Mouse (Mus musculus): Measurements from ENCODE around the gene Omt2b. TPM values are rescaled to one million over a fixed set of nuclear protein-coding genes. Genes with fewer than 3 reads are reported as not detected.
"Not testable (repeated sequence)": the region's sequence is repeated elsewhere in the genome, so short reads cannot be mapped to it uniquely, and the experiment has no call there.

Gene Omt2b
- total RNA-seq, 1 experiment = not detected

GRCm38 (mm10) chr9:78319499-78319898 is 7.9 kb upstream of the Omt2b start:
- no peaks in the 10 kb centered on the region for H3K4me1 ChIP-seq (ENCODE audit: control insufficient read depth in 2 of 2, insufficient read depth in 2 of 2, low read length in 2 of 2, poor library complexity in 1 of 2)
- H3K9ac ChIP-seq (ENCODE audit: insufficient read depth, low read depth, low read length, poor library complexity, severe bottlenecking) = no peak overlapping the region
- TF ChIP-seq ZC3H11A (IDR thresholded peaks at IDR 0.05; ENCODE audit: borderline replicate concordance, low read depth, low read length) (peak; percentile 69), HCFC1 (IDR thresholded peaks at IDR 0.05; ENCODE audit: borderline replicate concordance, insufficient read depth, low read length) (no peak), CHD2 (IDR thresholded peaks at IDR 0.05; ENCODE audit: low read depth, low read length) (no peak), ZNF384 (IDR thresholded peaks at IDR 0.05; ENCODE audit: low read depth, low read length) (no peak), MAFK (IDR thresholded peaks at IDR 0.05; ENCODE audit: insufficient read depth, low read depth, low read length) (no peak)
- no peaks in the 10 kb centered on the region for H3K9me3 ChIP-seq (ENCODE audit: control insufficient read depth, insufficient read depth, low read depth, low read length)
- H3K36me3 ChIP-seq (ENCODE audit: control insufficient read depth, insufficient read depth, low read length, poor library complexity, severe bottlenecking) = no peaks in the 10 kb centered on the region
- no peak overlapping the region for H3K27ac ChIP-seq (ENCODE audit: insufficient read depth, low read depth, low read length, poor library complexity, severe bottlenecking)
- peak; percentile 29 for DNase-seq (ENCODE audit: low read depth, low spot score)
- no peak overlapping the region for H3K4me3 ChIP-seq (ENCODE audit: insufficient read depth in 1 of 2, low read depth in 1 of 2, low read length in 2 of 2, poor library complexity in 1 of 2, severe bottlenecking in 1 of 2)
- in situ Hi-C loops (cut with MboI; ENCODE audit: low sequenced_read_pairs in 2 of 2, unreplicated experiment in 2 of 2) = no loop called here

GRCm38 (mm10) chr9:78337050-78337449 is 9.7 kb downstream of the Omt2b start:
- H3K4me1 ChIP-seq (ENCODE audit: control insufficient read depth in 2 of 2, insufficient read depth in 2 of 2, low read length in 2 of 2, poor library complexity in 1 of 2); H3K27ac ChIP-seq (ENCODE audit: insufficient read depth, low read depth, low read length, poor library complexity, severe bottlenecking); H3K9me3 ChIP-seq (ENCODE audit: control insufficient read depth, insufficient read depth, low read depth, low read length); H3K36me3 ChIP-seq (ENCODE audit: control insufficient read depth, insufficient read depth, low read length, poor library complexity, severe bottlenecking); in situ Hi-C loops (cut with MboI; ENCODE audit: low sequenced_read_pairs in 2 of 2, unreplicated experiment in 2 of 2); DNase-seq (ENCODE audit: low read depth, low spot score); H3K4me3 ChIP-seq (ENCODE audit: insufficient read depth in 1 of 2, low read depth in 1 of 2, low read length in 2 of 2, poor library complexity in 1 of 2, severe bottlenecking in 1 of 2); H3K9ac ChIP-seq (ENCODE audit: insufficient read depth, low read depth, low read length, poor library complexity, severe bottlenecking): not testable (repeated sequence)

- H3K9me3 ChIP-seq (ENCODE audit: control insufficient read depth, insufficient read depth, low read depth, low read length); H3K36me3 ChIP-seq (ENCODE audit: control insufficient read depth, insufficient read depth, low read length, poor library complexity, severe bottlenecking); H3K9ac ChIP-seq (ENCODE audit: insufficient read depth, low read depth, low read length, poor library complexity, severe bottlenecking); in situ Hi-C loops (cut with MboI; ENCODE audit: low sequenced_read_pairs in 2 of 2, unreplicated experiment in 2 of 2); H3K4me3 ChIP-seq (ENCODE audit: insufficient read depth in 1 of 2, low read depth in 1 of 2, low read length in 2 of 2, poor library complexity in 1 of 2, severe bottlenecking in 1 of 2); H3K4me1 ChIP-seq (ENCODE audit: control insufficient read depth in 2 of 2, insufficient read depth in 2 of 2, low read length in 2 of 2, poor library complexity in 1 of 2); H3K27ac ChIP-seq (ENCODE audit: insufficient read depth, low read depth, low read length, poor library complexity, severe bottlenecking): not testable (repeated sequence)
- TF ChIP-seq ZC3H11A (IDR thresholded peaks at IDR 0.05; ENCODE audit: borderline replicate concordance, low read depth, low read length) = peak; percentile 28; the same call in 1 of the 2 replicates
- peak; percentile 56 for DNase-seq (ENCODE audit: low read depth, low spot score)
Measured at GRCm38 (mm10) chr9:78340324-78340723, 12.9 kb downstream of the Omt2b start.

GRCm38 (mm10) chr9:78342494-78342893 is 15.1 kb downstream of the Omt2b start:
- H3K4me1 ChIP-seq (ENCODE audit: control insufficient read depth in 2 of 2, insufficient read depth in 2 of 2, low read length in 2 of 2, poor library complexity in 1 of 2); H3K9me3 ChIP-seq (ENCODE audit: control insufficient read depth, insufficient read depth, low read depth, low read length); in situ Hi-C loops (cut with MboI; ENCODE audit: low sequenced_read_pairs in 2 of 2, unreplicated experiment in 2 of 2); H3K27ac ChIP-seq (ENCODE audit: insufficient read depth, low read depth, low read length, poor library complexity, severe bottlenecking); H3K4me3 ChIP-seq (ENCODE audit: insufficient read depth in 1 of 2, low read depth in 1 of 2, low read length in 2 of 2, poor library complexity in 1 of 2, severe bottlenecking in 1 of 2); H3K9ac ChIP-seq (ENCODE audit: insufficient read depth, low read depth, low read length, poor library complexity, severe bottlenecking); H3K36me3 ChIP-seq (ENCODE audit: control insufficient read depth, insufficient read depth, low read length, poor library complexity, severe bottlenecking); DNase-seq (ENCODE audit: low read depth, low spot score): not testable (repeated sequence)

- H3K9me3 ChIP-seq (ENCODE audit: control insufficient read depth, insufficient read depth, low read depth, low read length); H3K4me1 ChIP-seq (ENCODE audit: control insufficient read depth in 2 of 2, insufficient read depth in 2 of 2, low read length in 2 of 2, poor library complexity in 1 of 2); H3K36me3 ChIP-seq (ENCODE audit: control insufficient read depth, insufficient read depth, low read length, poor library complexity, severe bottlenecking); H3K4me3 ChIP-seq (ENCODE audit: insufficient read depth in 1 of 2, low read depth in 1 of 2, low read length in 2 of 2, poor library complexity in 1 of 2, severe bottlenecking in 1 of 2); H3K9ac ChIP-seq (ENCODE audit: insufficient read depth, low read depth, low read length, poor library complexity, severe bottlenecking); in situ Hi-C loops (cut with MboI; ENCODE audit: low sequenced_read_pairs in 2 of 2, unreplicated experiment in 2 of 2); H3K27ac ChIP-seq (ENCODE audit: insufficient read depth, low read depth, low read length, poor library complexity, severe bottlenecking); DNase-seq (ENCODE audit: low read depth, low spot score): not testable (repeated sequence)
Measured at GRCm38 (mm10) chr9:78343055-78343454, 15.7 kb downstream of the Omt2b start.

- H3K27ac ChIP-seq (ENCODE audit: insufficient read depth, low read depth, low read length, poor library complexity, severe bottlenecking); H3K36me3 ChIP-seq (ENCODE audit: control insufficient read depth, insufficient read depth, low read length, poor library complexity, severe bottlenecking); H3K9me3 ChIP-seq (ENCODE audit: control insufficient read depth, insufficient read depth, low read depth, low read length); H3K4me1 ChIP-seq (ENCODE audit: control insufficient read depth in 2 of 2, insufficient read depth in 2 of 2, low read length in 2 of 2, poor library complexity in 1 of 2); in situ Hi-C loops (cut with MboI; ENCODE audit: low sequenced_read_pairs in 2 of 2, unreplicated experiment in 2 of 2); H3K4me3 ChIP-seq (ENCODE audit: insufficient read depth in 1 of 2, low read depth in 1 of 2, low read length in 2 of 2, poor library complexity in 1 of 2, severe bottlenecking in 1 of 2); H3K9ac ChIP-seq (ENCODE audit: insufficient read depth, low read depth, low read length, poor library complexity, severe bottlenecking); DNase-seq (ENCODE audit: low read depth, low spot score): not testable (repeated sequence)
Measured at GRCm38 (mm10) chr9:78345235-78345634, 17.8 kb downstream of the Omt2b start.
